Comparison of ENCODE assay signal across 9 mouse cellular contexts in genomic region chr3:128546416-128547327, GRCm38 (mm10).
DNase-seq lines count a peak whose midpoint lies in the region; ATAC-seq and TF ChIP-seq lines count a peak whose summit lies in the region.
"Had no signal": no experiment of that assay in that cellular context is flagged by ENCODE, and none has a peak within 500 bp of the region (broad histone marks: within the 10 kb centered on the region; RNA-seq: fewer than 3 reads in every experiment).

No protein-coding gene starts in this region.

- H3K9me3 ChIP-seq in liver, embryonic 11.5 days (ENCODE audit: control insufficient read depth, low read length): no peaks in the 10 kb centered on the region
- H3K9me3 ChIP-seq in midbrain, embryonic 13.5 days: no peaks in the 10 kb centered on the region
- H3K9me3 ChIP-seq in stomach, postnatal 0 days (ENCODE audit: control insufficient read depth, low read length): no peaks in the 10 kb centered on the region
- no peaks in the 10 kb centered on the region for H3K9me3 ChIP-seq in kidney, embryonic 16.5 days (ENCODE audit: low read length)

- 82% methylated on average over 9 of the region's 9 CpGs for WGBS in liver, embryonic 11.5 days
- 44% methylated on average over 9 of the region's 9 CpGs for WGBS in midbrain, embryonic 13.5 days
- 32% methylated on average over 9 of the region's 9 CpGs for WGBS in stomach, postnatal 0 days
- WGBS in kidney, embryonic 16.5 days: 69% methylated on average over 9 of the region's 9 CpGs

- H3K4me3 ChIP-seq in liver, embryonic 11.5 days (ENCODE audit: low read depth, low read length): no peak overlapping the region
- H3K4me3 ChIP-seq in midbrain, embryonic 13.5 days (replicated peaks): no peak overlapping the region
- no peak overlapping the region for H3K4me3 ChIP-seq in stomach, postnatal 0 days (ENCODE audit: low read depth, low read length)
- no peak overlapping the region for H3K4me3 ChIP-seq in kidney, embryonic 16.5 days (ENCODE audit: low read length)

- TF ChIP-seq EP300 in stomach, postnatal 0 days (optimal IDR thresholded peaks at IDR 0.05): no peak

- no peaks in the 10 kb centered on the region for H3K4me1 ChIP-seq in liver, embryonic 11.5 days (replicated peaks; ENCODE audit: control insufficient read depth, insufficient read depth, low read length)
- H3K4me1 ChIP-seq in midbrain, embryonic 13.5 days (replicated peaks): peaks cover 6% of the 10 kb centered on the region
- H3K4me1 ChIP-seq in stomach, postnatal 0 days (replicated peaks; ENCODE audit: control insufficient read depth, insufficient read depth): no peaks in the 10 kb centered on the region
- no peaks in the 10 kb centered on the region for H3K4me1 ChIP-seq in kidney, embryonic 16.5 days (ENCODE audit: insufficient read depth, low read length)

- H3K36me3 ChIP-seq in liver, embryonic 11.5 days (ENCODE audit: control insufficient read depth, insufficient read depth, low read length): no peaks in the 10 kb centered on the region
- H3K36me3 ChIP-seq in midbrain, embryonic 13.5 days: no peaks in the 10 kb centered on the region
- H3K36me3 ChIP-seq in stomach, postnatal 0 days (ENCODE audit: control insufficient read depth, insufficient read depth, low read length): no peaks in the 10 kb centered on the region
- no peaks in the 10 kb centered on the region for H3K36me3 ChIP-seq in kidney, embryonic 16.5 days (ENCODE audit: insufficient read depth, low read length)

- H3K27ac ChIP-seq in liver, embryonic 11.5 days (ENCODE audit: low read depth, low read length): no peak overlapping the region
- peak overlapping the region; percentile 67 for H3K27ac ChIP-seq in midbrain, embryonic 13.5 days
- H3K27ac ChIP-seq in stomach, postnatal 0 days (replicated peaks): no peak overlapping the region
- H3K27ac ChIP-seq in kidney, embryonic 16.5 days (ENCODE audit: low read length): no peak overlapping the region

- intact Hi-C loops in gastrocnemius, postnatal 36 days (cut with DNase I): no loop called here

- TF ChIP-seq CTCF in stomach, postnatal 0 days (IDR thresholded peaks at IDR 0.05; ENCODE audit: low read depth): no peak

- ATAC-seq in liver, embryonic 11.5 days (replicated peaks; ENCODE audit: low FRiP score): no peak
- peak; percentile 94 for ATAC-seq in midbrain, embryonic 13.5 days
- no peak for ATAC-seq in stomach, postnatal 0 days (ENCODE audit: low FRiP score, low TSS enrichment)
- ATAC-seq in kidney, embryonic 16.5 days (ENCODE audit: low FRiP score, low TSS enrichment): no peak
- ATAC-seq: Patski had no signal

- H3K4me2 ChIP-seq in liver, embryonic 11.5 days: no peak overlapping the region
- H3K4me2 ChIP-seq in midbrain, embryonic 13.5 days (replicated peaks): 0 out of 2 replicates have a peak overlapping the region, but pooled peaks have one; percentile 0
- H3K4me2 ChIP-seq in stomach, postnatal 0 days (replicated peaks; ENCODE audit: low read depth): no peak overlapping the region
- H3K4me2 ChIP-seq in kidney, embryonic 16.5 days (replicated peaks; ENCODE audit: low read depth, low read length): no peak overlapping the region

- H3K9ac ChIP-seq in liver, embryonic 11.5 days (ENCODE audit: low read depth, low read length): no peak overlapping the region
- no peak overlapping the region for H3K9ac ChIP-seq in midbrain, embryonic 13.5 days (replicated peaks)
- no peak overlapping the region for H3K9ac ChIP-seq in stomach, postnatal 0 days (ENCODE audit: low read length)
- H3K9ac ChIP-seq in kidney, embryonic 16.5 days (replicated peaks; ENCODE audit: low read length): no peak overlapping the region

- H3K27me3 ChIP-seq in liver, embryonic 11.5 days (replicated peaks; ENCODE audit: control insufficient read depth, insufficient read depth, low read length): no peaks in the 10 kb centered on the region
- no peaks in the 10 kb centered on the region for H3K27me3 ChIP-seq in midbrain, embryonic 13.5 days
- H3K27me3 ChIP-seq in stomach, postnatal 0 days (ENCODE audit: control insufficient read depth, insufficient read depth, low read length): no peaks in the 10 kb centered on the region
- H3K27me3 ChIP-seq in kidney, embryonic 16.5 days (ENCODE audit: insufficient read depth, low read length): no peaks in the 10 kb centered on the region
- H3K27me3 ChIP-seq: Patski had no signal

- DNase-seq in liver: peak; percentile 23
- no peak for DNase-seq in liver, embryonic 11.5 days (ENCODE audit: low spot score)
- DNase-seq in cerebellum, postnatal 4 days (ENCODE audit: low spot score in 2 of 2): peak; percentile 72 to 88
- peak; percentile 20 to 32 for DNase-seq in gastrocnemius, postnatal 36 days
- DNase-seq in layer of hippocampus, postnatal 10 days (ENCODE audit: low spot score in 2 of 2): peak; percentile 77 to 82
- DNase-seq in stomach, postnatal 0 days (ENCODE audit: low spot score): peak; percentile 41
